Mouse (Mus musculus): ENCODE measurements around the gene Slc22a17.

Gene Slc22a17

DNA sequence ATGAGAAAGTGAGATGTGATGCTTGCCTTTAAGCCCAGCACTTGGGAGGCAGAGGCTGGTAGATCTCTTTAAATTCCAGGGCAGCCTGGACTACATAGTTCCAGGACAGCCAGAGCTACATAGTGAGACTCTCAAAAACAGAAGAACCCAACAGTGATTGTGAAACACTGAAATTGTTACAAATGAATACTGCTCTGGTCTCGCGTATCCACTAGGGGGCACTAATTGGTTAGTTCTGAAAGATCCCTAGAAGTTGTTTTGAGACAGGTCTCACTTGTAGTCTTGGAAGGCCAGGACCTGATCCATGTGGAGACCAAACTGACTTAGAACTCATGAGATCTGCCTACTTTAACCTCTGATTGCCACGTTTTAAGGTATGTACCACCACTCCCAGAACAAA, 12.5 kb downstream of the Slc22a17 start:
- DNase-seq (ENCODE audit: low read depth): peak; percentile 63

DNA sequence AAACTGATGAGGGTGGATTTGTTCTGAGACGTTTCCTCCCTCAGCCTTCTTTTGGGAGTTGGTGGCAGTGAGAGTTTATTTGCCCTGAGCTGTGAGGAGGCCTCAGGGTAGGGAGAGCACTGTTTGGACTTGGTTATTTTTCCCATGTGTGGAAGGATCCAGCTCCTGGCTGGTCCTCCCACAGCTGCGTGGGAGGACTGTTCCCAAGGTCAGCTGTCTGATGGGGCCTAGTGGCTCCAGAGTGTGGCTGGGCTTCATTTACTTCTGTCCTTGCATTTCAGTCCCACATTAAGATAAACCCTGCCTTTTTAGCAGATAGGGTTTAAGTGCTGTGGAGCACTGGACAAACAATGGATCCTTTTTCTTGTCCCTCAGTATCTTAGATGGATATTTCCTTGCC, 15.5 kb downstream of the Slc22a17 start:
- no peak for DNase-seq (ENCODE audit: low read depth)

DNA sequence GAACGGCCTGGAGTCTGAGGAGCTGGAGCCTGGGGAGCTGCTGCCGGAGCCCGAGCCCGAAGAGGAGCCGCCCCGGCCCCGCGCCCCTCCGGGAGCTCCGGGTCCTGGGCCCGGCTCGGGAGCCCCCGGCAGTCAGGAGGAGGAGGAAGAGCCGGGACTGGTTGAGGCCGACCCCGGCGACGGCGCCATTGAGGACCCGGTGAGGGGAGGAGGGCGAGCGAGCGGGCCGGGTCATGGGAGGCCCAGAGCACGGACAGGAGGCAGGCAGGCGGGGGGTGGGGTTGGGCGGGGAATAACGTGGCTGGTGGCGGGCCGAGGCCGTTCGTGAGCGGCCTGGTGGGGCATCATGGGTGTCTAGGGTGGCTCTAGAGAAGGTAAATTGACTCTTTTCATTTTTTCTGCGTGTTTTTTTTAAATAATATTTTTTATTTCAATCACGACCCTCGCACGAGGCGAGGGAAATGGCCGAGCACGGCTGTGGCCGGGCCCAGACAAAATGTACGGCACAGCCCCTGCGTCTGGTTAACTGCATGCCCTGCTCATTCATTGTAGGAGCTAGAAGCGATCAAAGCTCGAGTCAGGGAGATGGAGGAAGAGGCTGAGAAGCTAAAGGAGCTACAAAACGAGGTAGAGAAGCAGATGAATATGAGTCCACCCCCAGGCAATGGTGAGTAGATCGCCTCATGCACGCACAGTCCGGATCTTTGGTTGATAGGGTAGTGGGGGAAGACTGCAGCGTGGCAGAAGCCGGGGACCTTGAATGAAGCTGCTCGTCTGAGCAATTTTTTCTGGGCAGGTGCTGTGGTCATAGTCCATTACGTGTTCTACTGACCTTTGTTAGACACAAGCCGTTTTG, 18.4 kb downstream of the Slc22a17 start:
- DNase-seq (ENCODE audit: low read depth): no peak

DNA sequence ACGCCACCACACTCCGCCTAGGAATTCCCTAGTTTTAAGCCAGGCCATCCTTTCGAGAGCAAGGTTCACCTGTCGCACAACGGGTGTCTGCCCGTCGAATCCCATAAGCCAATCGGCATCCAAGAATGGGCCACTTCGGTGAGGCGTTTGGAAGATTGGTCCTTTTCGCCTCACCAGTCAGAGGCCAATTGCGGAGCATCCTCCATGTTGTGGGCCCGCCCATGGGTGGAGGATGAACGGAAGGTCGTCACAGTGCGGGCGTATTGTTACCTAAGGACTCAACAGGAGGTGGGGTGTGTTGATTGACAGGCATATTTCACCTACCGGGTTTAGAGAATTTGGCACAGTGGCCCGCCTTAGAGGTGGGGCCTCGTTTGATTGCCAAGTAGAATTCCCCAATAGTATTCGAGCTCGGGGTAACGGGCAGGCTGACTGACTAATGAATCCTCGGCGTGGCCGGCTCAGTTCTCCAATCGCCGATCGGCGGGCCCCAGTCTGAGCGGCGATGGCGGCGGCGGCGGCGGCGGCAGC, 19.2 kb downstream of the Slc22a17 start:
- peak; percentile 99 for DNase-seq (ENCODE audit: low read depth)

DNA sequence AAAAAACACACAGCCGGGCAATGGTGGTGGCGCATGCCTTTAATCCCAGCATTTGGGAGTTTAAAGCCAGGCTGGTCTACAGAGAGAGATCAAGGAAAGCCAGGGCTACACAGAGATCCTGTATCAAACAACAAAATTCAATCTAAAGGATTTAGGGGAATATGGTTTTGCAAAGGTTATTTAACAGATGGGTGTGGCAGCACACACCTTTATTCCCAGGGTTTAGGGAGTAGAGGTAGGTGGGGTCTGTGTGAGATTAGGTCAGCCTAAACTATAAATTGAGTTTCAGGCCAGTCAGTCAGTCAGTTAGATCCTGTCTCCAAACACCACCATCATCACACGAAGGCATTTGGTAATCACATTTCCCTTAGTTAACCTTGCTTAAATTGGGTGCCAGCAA, 20.7 kb downstream of the Slc22a17 start, which contains the start of gene Pabpn1:
TSS of gene Pabpn1 (plus strand) at position 301 of the 400 bp plus-strand sequence.
- DNase-seq (ENCODE audit: low read depth): no peak

DNA sequence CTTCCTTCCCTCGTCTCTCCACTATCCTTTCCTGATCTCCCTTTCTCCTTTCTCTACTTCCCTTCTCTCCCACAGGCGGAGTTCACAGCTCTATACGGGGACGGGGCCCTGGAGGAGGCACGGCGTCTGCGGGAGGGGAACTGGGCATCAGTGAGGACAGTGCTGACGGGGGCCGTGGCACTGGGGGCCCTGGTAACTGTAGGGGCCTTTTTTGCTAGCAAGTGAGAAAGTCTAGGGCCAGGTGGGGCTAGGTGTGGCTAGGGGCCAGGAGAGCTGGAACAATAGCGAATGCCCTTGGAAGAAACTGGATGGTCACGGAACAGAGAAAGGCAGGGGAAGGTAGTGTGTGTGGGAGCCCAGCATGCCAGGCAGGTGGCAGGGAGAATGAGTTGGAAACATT, 27.6 kb downstream of the Slc22a17 start:
- DNase-seq (ENCODE audit: low read depth): no peak

DNA sequence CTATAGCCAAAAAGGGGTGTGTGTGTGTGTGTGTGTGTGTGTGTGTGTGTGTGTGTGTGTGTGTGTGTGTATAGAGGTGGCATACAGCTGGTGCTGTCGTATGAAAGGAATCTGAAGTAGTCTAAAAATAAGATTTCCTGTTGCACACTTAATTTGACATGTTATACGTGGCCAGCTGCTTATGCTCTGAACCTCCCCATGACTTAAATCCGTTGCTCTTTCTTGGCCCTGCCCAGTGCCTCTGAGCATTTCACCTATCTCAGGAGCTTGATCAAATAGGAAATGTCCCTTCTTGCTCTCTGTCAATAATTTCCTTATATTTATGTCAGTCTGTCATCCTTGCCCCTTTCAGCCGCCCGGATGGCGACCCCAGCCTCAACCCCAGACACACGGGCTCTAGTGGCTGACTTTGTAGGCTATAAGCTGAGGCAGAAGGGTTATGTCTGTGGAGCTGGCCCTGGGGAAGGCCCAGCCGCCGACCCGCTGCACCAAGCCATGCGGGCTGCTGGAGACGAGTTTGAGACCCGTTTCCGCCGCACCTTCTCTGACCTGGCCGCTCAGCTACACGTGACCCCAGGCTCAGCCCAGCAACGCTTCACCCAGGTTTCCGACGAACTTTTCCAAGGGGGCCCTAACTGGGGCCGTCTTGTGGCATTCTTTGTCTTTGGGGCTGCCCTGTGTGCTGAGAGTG, 28.8 kb downstream of the Slc22a17 start:
- DNase-seq (ENCODE audit: low read depth): no peak

DNA sequence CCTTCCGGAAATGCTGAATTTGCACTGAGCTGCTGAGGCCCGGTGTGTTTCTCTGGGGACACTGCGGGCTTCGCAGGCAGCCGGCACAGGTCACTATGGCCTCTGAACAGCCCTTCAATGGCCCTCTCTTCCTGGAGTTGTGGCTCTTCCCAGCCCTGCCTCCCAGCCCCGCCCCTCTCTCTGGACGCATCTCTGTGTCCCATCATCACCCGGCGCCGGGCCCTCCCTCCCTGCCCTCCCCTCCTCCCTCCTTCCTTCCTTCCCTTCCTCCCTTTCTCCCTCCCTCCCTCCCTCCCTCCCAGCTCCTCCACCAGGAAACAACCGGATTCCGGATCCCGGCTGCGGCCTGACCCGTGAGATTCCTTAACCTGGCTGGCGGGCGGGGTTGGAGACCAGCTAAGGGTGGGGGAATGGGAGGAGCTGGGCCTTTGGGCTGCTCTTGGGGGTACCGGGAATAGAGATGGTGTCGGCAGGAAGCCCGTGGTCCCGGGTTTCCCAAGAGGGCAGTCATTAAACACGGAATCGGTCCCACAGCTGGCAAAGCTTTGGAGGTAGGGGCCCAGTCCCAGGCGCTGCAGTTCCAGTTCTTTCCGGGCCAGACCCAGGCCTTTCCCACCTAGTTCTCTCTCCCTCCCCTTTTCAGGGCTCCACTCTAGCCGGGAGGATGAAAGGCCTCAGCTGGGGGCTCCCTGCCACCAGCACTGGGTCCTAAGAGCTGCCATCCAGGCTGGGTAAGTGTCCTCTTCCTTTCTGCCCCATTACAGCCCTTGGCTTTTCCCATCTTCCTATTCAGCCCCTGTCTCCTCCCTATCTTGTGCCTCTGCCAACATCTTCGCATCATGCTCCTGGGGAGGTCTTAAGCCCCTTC, 29.5 kb downstream of the Slc22a17 start, which contains the start of the genes Bcl2l2 and Gm20521:
TSS of gene Bcl2l2 (plus strand) at position 224 of the 868 bp plus-strand sequence.
TSS of gene Gm20521 (plus strand) at position 288 of the 868 bp plus-strand sequence.
- DNase-seq (ENCODE audit: low read depth): peak; percentile 70

DNA sequence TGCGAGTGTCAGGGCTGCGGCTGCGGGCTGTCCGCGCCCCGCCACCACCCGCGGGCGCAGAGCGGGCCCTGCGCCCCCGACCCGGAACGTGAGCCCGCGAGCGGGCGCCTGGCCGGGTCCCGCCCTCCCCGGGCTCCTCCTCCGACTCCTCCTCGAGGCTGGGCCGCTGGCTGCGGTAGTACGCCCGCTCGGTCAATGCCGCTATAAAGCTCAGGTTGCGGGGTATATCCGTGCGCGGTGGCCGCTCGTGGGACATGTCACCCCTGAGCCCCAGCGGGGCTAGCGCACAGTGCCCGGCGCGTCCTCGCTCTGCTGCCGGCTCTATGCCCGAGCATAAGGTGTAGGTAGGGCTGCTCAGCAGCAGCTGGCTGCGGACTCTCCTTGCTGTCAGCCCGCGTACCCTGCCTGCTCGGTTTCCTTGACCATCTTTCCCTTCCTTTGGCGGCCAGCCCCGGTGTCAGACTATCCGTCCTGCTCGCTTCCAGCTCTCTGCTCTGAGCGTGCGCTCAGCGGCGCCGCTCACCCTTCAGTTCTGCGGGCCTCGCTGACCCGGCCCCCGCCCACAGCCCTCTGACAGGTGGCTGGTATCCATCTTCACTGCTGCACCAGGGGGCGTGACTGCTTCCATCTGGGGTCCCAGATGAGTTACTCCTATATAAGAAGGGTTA, 35.8 kb downstream of the Slc22a17 start, which contains the start of gene Ppp1r3e:
TSS of gene Ppp1r3e (minus strand) at position 503 of the 668 bp plus-strand sequence.
- DNase-seq (ENCODE audit: low read depth): no peak

DNA sequence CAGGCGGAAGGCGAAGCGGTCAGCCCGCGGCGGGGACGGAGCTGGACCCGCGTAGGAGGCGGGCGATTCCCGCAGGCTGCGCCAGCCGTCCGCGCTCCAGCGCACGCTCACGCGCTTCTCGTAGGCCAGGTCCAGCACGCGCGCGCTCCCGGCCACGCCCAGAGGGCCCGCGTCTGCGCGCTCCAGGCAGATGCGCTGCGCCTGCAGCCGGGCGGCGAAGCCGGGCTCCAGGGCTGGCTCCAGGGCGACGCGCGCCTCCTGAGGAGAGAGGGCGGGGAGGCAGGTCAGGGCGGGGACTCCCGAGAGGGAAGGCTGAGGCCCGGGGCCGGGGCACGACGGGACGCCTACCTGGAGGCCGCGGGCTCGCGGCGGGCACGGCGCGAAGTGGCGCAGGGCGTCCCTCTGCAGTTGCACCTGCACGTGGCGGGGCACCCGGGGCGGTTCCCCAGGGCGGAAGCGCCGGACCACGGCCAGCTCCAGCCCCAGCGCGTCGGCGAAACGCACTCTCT, 36.3 kb downstream of the Slc22a17 start:
- DNase-seq (ENCODE audit: low read depth): peak; percentile 56

DNA sequence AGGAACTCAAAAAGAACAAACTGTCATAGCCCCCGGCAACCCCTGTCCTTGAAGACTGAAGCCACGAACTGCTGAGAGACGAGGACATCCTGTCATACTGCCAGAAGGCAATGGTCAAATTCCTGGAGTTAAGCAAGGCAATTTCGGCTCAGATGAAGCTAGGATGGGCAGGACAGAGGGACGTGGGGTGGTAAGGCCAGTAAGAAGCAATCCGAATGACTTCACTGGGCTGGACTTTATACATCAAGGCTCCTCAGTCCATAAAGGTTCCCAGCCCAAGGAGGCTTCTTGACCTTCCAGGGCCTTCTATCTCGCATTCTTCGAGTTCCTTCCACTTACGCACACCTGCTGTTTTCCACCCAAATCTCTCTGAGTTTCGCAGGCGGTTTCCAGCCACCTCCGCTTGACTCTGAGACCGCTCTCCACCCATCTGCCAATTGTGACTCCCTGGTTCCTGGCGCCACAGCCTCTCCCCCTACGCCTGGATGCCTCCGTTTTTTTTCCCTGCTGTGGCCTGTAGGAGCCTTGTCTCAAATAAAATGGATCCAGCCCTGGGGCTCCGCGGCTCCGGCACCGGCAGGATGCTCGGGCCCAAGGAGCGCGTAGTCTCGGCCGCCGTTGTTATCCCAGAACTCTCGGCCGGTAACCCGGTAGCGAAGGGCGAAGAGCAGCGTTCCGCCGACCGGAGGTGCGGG, 36.9 kb downstream of the Slc22a17 start:
- no peak for DNase-seq (ENCODE audit: low read depth)

DNA sequence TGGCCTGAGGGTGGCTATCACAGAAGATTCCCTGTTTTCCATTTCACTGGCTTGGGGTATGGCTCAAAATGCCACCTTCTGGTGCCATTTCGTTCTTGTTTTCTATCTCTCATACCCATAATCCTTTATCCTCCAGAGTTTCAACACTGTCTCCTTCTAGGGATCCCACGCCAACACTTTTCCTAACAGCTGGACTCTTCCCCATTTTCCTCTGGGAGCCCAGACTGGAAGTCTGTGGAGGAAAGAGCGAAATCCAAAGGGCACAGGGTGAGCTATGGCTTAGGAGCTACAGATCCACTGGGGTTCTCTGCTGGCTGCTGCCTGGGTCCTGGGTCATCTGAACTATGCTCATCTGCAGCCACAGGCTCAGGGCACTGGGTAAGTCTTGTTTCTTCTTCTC, 38.8 kb downstream of the Slc22a17 start:
- no peak for DNase-seq (ENCODE audit: low read depth)

DNA sequence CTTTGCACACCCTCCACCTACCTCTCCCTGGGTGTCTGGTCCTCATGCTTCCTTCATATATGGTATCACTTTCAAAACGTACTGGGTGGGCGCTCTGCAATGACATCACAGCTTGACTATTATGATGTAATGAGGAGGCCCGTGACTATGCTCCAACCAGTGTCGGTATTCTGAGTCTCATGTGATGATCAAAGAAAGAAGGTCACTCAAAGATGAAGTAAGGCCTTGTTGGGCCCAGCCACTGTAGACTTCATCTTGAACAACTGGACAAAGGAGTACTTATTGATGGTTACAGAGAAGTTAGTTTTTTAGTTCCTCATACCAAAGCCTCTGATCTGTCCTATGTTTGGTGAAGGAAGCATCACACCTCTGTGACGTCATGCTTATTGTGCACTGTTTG, 42.1 kb downstream of the Slc22a17 start, which contains the start of gene Homez:
TSS of gene Homez (minus strand) at position 101 of the 400 bp plus-strand sequence.
- DNase-seq (ENCODE audit: low read depth): no peak

DNA sequence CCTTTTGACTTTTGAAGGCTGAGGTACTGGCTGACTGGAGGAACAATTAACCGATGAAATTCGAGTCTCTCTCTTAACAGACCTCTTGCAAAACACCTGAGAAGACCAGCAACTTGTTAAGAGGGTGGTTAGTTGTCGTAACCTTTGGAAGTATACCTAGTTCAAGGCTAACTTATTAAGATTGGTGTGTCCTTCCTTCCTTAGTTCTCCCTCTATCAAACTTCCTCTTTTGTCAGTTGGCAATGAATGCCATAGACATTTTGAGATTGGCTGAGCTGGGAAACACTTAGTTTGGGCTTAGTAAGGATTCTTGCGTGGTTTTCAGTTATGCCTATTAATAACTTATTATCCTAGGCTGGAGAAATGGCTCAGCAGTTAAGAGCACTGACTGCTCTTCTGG, 44.9 kb downstream of the Slc22a17 start:
- DNase-seq (ENCODE audit: low read depth): no peak

DNA sequence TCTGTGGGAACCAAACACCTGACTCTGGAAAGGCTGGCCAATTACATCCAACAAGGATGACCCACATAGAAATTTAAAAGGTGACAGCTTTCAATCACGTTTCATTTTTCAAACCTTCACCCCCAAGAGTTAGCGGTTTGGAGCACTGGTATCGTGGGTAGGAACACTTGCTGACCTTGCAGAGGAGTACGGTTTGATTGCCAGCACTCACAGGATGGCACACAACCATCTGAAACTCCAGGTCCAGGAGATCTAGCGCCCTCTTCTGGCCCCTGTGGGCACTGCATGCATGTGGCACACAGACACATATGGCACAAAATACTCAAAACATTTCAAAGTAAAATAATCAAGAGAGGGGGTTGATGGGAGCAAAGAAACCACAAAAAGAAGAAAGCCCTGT, 46.0 kb downstream of the Slc22a17 start:
- no peak for DNase-seq (ENCODE audit: low read depth)

DNA sequence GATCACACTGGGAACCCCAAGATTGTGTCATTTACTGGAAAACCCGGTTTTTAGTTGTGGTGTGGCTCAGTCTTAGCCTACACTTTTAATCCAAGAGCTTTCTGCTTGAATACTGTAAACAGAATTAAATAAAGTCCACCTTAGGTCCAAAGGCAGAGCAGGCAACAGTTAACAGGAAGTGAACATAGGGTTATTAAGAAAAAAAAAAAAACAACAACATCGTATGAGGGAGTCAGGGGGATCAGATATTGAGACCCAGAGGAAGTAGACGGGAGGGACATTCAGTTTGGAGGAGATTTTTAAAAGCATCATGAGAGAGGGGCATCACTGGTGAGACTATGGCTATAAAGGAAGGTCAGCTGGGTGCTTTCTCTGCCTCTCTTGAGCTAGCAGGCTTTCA, 46.7 kb downstream of the Slc22a17 start:
- no peak for DNase-seq (ENCODE audit: low read depth)

DNA sequence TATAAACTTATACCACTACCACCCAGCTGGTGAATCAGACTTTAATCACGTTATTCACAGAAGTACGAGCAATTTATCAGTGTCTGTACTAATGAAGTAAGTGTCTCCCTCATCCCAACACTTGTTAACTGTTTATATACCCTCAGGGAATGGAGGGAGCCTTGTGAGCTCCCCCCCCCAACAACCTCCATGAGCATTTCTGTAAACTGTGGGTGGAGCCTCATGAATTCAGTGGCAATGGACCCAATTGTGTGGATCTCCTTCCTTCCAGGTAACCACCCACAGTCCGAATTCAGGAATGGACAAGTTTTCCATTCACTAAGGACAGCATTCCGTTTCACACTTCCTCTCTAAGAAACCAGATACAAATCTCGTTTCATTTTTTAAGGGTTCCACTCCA, 47.3 kb downstream of the Slc22a17 start:
- no peak for DNase-seq (ENCODE audit: low read depth)

DNA sequence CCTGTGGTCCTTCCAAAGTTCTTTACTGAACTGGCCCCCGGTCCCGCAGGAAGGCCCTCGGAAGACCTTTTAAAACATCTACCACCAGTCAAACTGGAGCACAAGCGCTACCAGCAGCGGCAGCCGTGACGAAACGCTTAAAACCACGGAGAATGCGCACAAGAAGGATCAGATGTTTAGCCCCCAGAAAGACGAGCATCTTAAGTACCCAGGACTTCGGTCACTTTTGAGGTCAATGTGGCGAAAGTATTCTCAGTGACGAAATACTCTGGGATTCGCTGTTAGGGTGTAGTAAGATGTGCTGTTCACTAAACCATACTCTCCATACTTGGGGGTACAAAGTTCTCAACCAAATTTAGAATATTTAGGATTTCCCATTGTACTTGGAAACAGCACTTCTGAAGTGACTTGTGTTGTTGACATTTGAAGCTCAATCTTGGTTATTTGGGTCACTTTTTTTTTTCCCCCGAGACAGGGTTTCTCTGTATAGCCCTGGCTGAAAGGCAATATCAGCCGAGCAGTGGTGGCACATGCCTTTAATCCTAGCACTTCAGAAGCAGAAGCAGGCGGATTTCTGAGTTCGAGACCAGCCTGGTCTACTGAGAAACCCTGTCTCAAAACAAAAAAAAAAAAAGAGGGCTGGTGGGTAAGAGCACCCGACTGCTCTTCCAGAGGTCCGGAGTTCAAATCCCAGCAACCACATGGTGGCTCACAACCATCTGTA, 48.5 kb downstream of the Slc22a17 start:
- no peak for DNase-seq (ENCODE audit: low read depth)

DNA sequence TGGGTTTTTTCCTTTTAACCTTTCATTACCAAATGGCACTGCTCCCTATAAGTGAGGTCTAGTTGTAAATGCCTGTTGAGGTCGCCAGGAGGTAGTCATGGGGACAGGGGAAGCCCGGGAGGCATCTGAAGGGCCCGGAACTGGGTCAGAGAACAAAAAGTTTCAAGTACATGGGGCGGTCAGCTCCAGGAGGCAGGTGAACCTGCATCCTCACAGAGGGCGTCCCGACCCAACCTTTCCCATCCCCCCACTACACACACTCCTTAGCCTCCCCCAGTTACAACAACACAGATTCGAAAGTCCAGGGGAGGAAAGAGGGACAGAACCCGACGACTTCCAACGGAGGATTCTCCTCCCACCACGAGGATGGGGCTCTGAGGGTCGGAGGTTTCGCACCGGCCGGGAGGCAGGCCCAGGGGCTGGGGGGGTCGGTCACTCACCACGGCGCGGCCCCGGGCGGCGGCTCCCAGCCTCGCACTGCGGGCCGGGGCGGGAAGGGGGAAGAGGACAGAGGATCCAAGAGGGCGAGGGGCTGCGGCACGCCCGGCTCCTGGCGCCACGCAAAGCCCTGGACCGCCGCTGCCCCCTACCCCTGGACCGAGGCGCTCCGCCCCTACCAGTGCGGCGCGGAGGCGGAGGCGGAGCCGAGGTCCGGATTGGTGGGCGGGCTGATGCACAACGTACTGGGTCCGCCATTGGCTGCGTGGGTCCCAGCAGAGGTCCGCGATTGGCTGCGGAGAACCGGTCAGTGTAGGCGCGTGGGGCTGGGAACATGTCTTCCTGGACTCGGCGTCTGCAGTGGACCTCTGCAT, 49.2 kb downstream of the Slc22a17 start:
- DNase-seq (ENCODE audit: low read depth): peak; percentile 76
